18 mouse cellular contexts compared by ENCODE assay signal in the genomic region with DNA sequence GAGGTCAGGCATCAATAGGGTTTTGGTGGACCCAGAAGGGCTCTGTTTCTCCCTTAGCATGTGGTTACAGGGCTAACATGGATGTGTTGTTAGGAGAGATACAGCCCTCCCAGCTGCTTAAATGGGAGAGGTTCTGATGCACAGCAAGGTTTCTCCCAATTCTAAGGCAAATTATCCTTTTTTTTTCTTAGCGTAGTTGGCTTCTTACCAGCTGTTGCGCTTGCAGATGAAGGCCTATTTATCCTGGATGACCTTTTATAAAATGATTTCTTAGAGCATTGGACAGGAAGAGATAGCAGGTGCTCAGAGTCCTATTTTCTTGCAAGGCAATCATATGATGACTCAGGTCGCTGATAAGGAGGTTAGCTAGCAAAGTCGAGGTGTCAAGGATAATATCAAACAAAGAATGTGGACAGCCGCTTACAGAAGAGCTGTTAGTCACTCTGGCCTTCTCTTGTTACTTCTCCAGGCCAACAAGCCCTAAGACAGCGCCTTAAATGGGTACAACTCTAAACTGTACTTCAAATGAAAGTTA. TPM values are rescaled to one million over a fixed set of nuclear protein-coding genes. Genes with fewer than 3 reads are reported as not detected.
A peak's percentile ranks its signal among the peaks of the same experiment; 100 is the strongest.
DNase-seq lines count a peak whose midpoint lies in the region; ATAC-seq and TF ChIP-seq lines count a peak whose summit lies in the region.
"Had no signal": no experiment of that assay in that cellular context is flagged by ENCODE, and none has a peak within 500 bp of the region (broad histone marks: within the 10 kb centered on the region; RNA-seq: fewer than 3 reads in every experiment).

No protein-coding gene starts in this region.

- TF ChIP-seq CTCF in liver, adult 2 months (IDR thresholded peaks at IDR 0.05; ENCODE audit: low read depth, low read length) = no peak
- TF ChIP-seq CTCF in testis, adult 2 months (IDR thresholded peaks at IDR 0.05; ENCODE audit: control insufficient read depth, insufficient read depth, insufficient replicate concordance, low read depth, low read length) = no peak

- H3K9me3 ChIP-seq in embryonic facial prominence, embryonic 15.5 days (replicated peaks) = no peaks in the 10 kb centered on the region
- H3K9me3 ChIP-seq: forebrain, embryonic 13.5 days; neural tube, embryonic 13.5 days had no signal

- H3K4me1 ChIP-seq in liver, adult 2 months (ENCODE audit: control insufficient read depth, insufficient read depth, low read length) = peaks cover 4% of the 10 kb centered on the region
- peaks cover 15% of the 10 kb centered on the region for H3K4me1 ChIP-seq in testis, adult 2 months (ENCODE audit: control insufficient read depth, insufficient read depth, low read length)
- H3K4me1 ChIP-seq in embryonic facial prominence, embryonic 15.5 days = peaks cover 14% of the 10 kb centered on the region

- no peaks in the 10 kb centered on the region for H3K27me3 ChIP-seq in liver, adult 2 months (ENCODE audit: control insufficient read depth, insufficient read depth, low read length)
- H3K27me3 ChIP-seq in testis, adult 2 months (ENCODE audit: control insufficient read depth, insufficient read depth, low read length) = no peaks in the 10 kb centered on the region
- H3K27me3 ChIP-seq in embryonic facial prominence, embryonic 15.5 days = no peaks in the 10 kb centered on the region
- H3K27me3 ChIP-seq: forebrain, embryonic 13.5 days; neural tube, embryonic 13.5 days had no signal

- peak; percentile 44 for DNase-seq in liver, adult 2 months (ENCODE audit: extremely low read depth, low read depth, low spot score)
- DNase-seq in liver = no peak
- no peak for DNase-seq in testis, postnatal 14 days (ENCODE audit: low spot score)
- no peak for DNase-seq in cerebellum, adult 8-10 months
- no peak for DNase-seq in thymus, postnatal 4 days
- DNase-seq: gastrocnemius, postnatal 36 days; heart, postnatal 10 days; kidney, postnatal 10 days; lung, postnatal 14 days; right cerebral cortex, postnatal 25 days; thymus, postnatal 14 days had no signal

- WGBS in liver, adult 2 months = 67% methylated on average over 6 of the region's 6 CpGs
- 78% methylated on average over 6 of the region's 6 CpGs for WGBS in embryonic facial prominence, embryonic 15.5 days

- H3K79me2 ChIP-seq in liver, adult 2 months (ENCODE audit: control insufficient read depth, insufficient read depth, low read length) = no peaks in the 10 kb centered on the region

- H3K4me2 ChIP-seq in embryonic facial prominence, embryonic 15.5 days (replicated peaks) = no peak overlapping the region
- H3K4me2 ChIP-seq: forebrain, embryonic 13.5 days; hindbrain, embryonic 14.5 days; neural tube, embryonic 13.5 days had no signal

- no peak overlapping the region for H3K4me3 ChIP-seq in liver, adult 2 months (ENCODE audit: insufficient read depth, low read depth, low read length)
- no peak overlapping the region for H3K4me3 ChIP-seq in testis, adult 2 months (ENCODE audit: control insufficient read depth, low read depth, low read length)
- H3K4me3 ChIP-seq in embryonic facial prominence, embryonic 15.5 days (replicated peaks) = no peak overlapping the region
- H3K4me3 ChIP-seq: forebrain, embryonic 13.5 days; neural tube, embryonic 13.5 days had no signal

- ATAC-seq in embryonic facial prominence, embryonic 15.5 days (ENCODE audit: insufficient number of reproducible peaks, low FRiP score, low TSS enrichment, low read depth) = no peak
- ATAC-seq: CD4-positive, CD25-positive, alpha-beta regulatory T cell, adult 4 months; forebrain, embryonic 13.5 days had no signal

- no peak for TF ChIP-seq POLR2A in liver, adult 2 months (IDR thresholded peaks at IDR 0.05; ENCODE audit: extremely low read depth, insufficient read depth, low read length)
- no peak for TF ChIP-seq POLR2A in testis, adult 2 months (IDR thresholded peaks at IDR 0.05; ENCODE audit: control insufficient read depth, low read depth, low read length)

- H3K27ac ChIP-seq in liver, adult 2 months (replicated peaks; ENCODE audit: insufficient read depth, low read depth, low read length) = no peak overlapping the region
- H3K27ac ChIP-seq in testis, adult 2 months (ENCODE audit: control insufficient read depth, insufficient read depth, low read depth, low read length) = peak overlapping the region; percentile 82
- peak overlapping the region; percentile 28; the same call in 1 of the 2 replicates for H3K27ac ChIP-seq in embryonic facial prominence, embryonic 15.5 days (replicated peaks)
- H3K27ac ChIP-seq: forebrain, embryonic 13.5 days; hindbrain, embryonic 14.5 days; neural tube, embryonic 13.5 days had no signal

- no peaks in the 10 kb centered on the region for H3K36me3 ChIP-seq in liver, adult 2 months (ENCODE audit: control insufficient read depth, insufficient read depth, low read length)
- H3K36me3 ChIP-seq in testis, adult 2 months (ENCODE audit: control insufficient read depth, insufficient read depth, low read length) = no peaks in the 10 kb centered on the region
- no peaks in the 10 kb centered on the region for H3K36me3 ChIP-seq in embryonic facial prominence, embryonic 15.5 days
- H3K36me3 ChIP-seq: G1E; neural tube, embryonic 13.5 days had no signal

- H3K9ac ChIP-seq in liver, adult 2 months (ENCODE audit: low read depth, low read length) = no peak overlapping the region
- H3K9ac ChIP-seq in embryonic facial prominence, embryonic 15.5 days = no peak overlapping the region
- H3K9ac ChIP-seq: forebrain, embryonic 13.5 days; hindbrain, embryonic 14.5 days; neural tube, embryonic 13.5 days had no signal

RNA-seq across cellular contexts. Expression of gene Serp2, which starts 37.7 kb away (rescaled TPM):
- total RNA-seq in liver, adult 2 months (2014; rRNA removed) = 0.37 TPM in 1 of 2 replicates, not detected in the other
- not detected in 2 replicates for polyA plus RNA-seq in liver, adult 2 months (2012; rRNA removed)
- 73.8 and 80.3 TPM in 2 replicates for polyA plus RNA-seq in testis, adult 2 months (2012; rRNA removed)
- 7.3 and 8.3 TPM in 2 replicates for polyA plus RNA-seq in embryonic facial prominence, embryonic 15.5 days (2015; fragmentation: Nextera tagmentation; extraction: Ambion mirVana)
- total RNA-seq: G1E had no signal
- polyA plus RNA-seq: G1E had no signal
